Mouse (Mus musculus) heart, embryonic 14.5 days (tissue): ENCODE results near the gene 1700001C19Rik. TPM values are rescaled to one million over a fixed set of nuclear protein-coding genes. Genes with fewer than 3 reads are reported as not detected.
"Not testable (repeated sequence)": the region's sequence is repeated elsewhere in the genome, so short reads cannot be mapped to it uniquely, and the experiment has no call there.

Experiments used
- ATAC-seq: fragments of 200-750 bp; cut with Nextera tagmentation; 2 replicates; pipeline ENCODE4 v1.8.0; 2017; ENCODE audit warnings: low read depth, moderate TSS enrichment; ENCODE audit not compliant: insufficient number of reproducible peaks, insufficient read depth, low FRiP score
- H3K27ac ChIP-seq, 2 experiments: fragments of 200-500 bp in 1 of 2; fragments of 300-500 bp in 1 of 2; sonication (generic) in 1 of 2; replicated peaks in 1 of 2; 2 replicates each; pipeline ENCODE4 v1.5.1; 2012 to 2014; ENCODE audit warnings: low read depth in 2 of 2, low read length in 2 of 2, control low read depth in 1 of 2, mild to moderate bottlenecking in 1 of 2, mixed read lengths in 1 of 2; ENCODE audit not compliant: control insufficient read depth in 1 of 2, insufficient read depth in 1 of 2
- H3K27me3 ChIP-seq: fragments of 300-500 bp; sonication (generic); 2 replicates; pipeline ENCODE4 v1.6.1; 2014; ENCODE audit warnings: mild to moderate bottlenecking, low read length, control low read depth; ENCODE audit not compliant: control insufficient read depth, insufficient read depth
- H3K36me3 ChIP-seq: fragments of 300-500 bp; sonication (generic); 2 replicates; pipeline ENCODE4 v1.6.1; 2014; ENCODE audit warnings: mild to moderate bottlenecking, control low read depth, low read length, mixed read lengths; ENCODE audit not compliant: control insufficient read depth, insufficient read depth
- H3K4me1 ChIP-seq, 2 experiments: fragments of 200-500 bp in 1 of 2; fragments of 300-500 bp in 1 of 2; sonication (generic) in 1 of 2; 2 replicates each; pipeline ENCODE4 v1.6.1; 2012 to 2014; ENCODE audit warnings: low read length in 2 of 2, control low read depth in 1 of 2, mixed read lengths in 1 of 2; ENCODE audit not compliant: control insufficient read depth in 2 of 2, insufficient read depth in 2 of 2
- H3K4me2 ChIP-seq: fragments of 300-500 bp; sonication (generic); 2 replicates; pipeline ENCODE4 v1.6.1; 2014; ENCODE audit warnings: mild to moderate bottlenecking, low read length
- H3K4me3 ChIP-seq, 2 experiments: fragments of 200-500 bp in 1 of 2; fragments of 300-500 bp in 1 of 2; sonication (generic) in 1 of 2; 2 replicates each; pipeline ENCODE4 v1.5.1; 2012 to 2014; ENCODE audit warnings: low read length in 2 of 2, mild to moderate bottlenecking in 2 of 2, control low read depth in 1 of 2, low read depth in 1 of 2, moderate library complexity in 1 of 2; ENCODE audit not compliant: control insufficient read depth in 1 of 2, insufficient read depth in 1 of 2
- H3K9ac ChIP-seq: fragments of 300-500 bp; sonication (generic); 2 replicates; pipeline ENCODE4 v1.6.1; 2014; ENCODE audit warnings: mild to moderate bottlenecking, low read length
- H3K9me3 ChIP-seq: fragments of 300-500 bp; sonication (generic); 2 replicates; pipeline ENCODE4 v1.6.1; 2016; ENCODE audit warnings: low read length, control low read depth; ENCODE audit not compliant: control insufficient read depth
- WGBS: fragments of 180-500 bp; shearing (Covaris S2); extraction: QIAGEN DNeasy Blood & Tissue Kit; methylation state at CpG from one replicate; pipeline ENCODE4 v1.1.7; 2014; 5-methylcytosine and 5-hydroxymethylcytosine counted together
- polyA plus RNA-seq: library from polyadenylated mRNA; unstranded; fragments of >200 nt; fragmentation: Nextera tagmentation; extraction: Ambion mirVana; gene quantifications from 2 replicates; pipeline ENCODE4 v1.2.1, GENCODE M21; 2014

Gene 1700001C19Rik
- polyA plus RNA-seq, 1 experiment from 2014 or later, result 0.72 TPM

DNA sequence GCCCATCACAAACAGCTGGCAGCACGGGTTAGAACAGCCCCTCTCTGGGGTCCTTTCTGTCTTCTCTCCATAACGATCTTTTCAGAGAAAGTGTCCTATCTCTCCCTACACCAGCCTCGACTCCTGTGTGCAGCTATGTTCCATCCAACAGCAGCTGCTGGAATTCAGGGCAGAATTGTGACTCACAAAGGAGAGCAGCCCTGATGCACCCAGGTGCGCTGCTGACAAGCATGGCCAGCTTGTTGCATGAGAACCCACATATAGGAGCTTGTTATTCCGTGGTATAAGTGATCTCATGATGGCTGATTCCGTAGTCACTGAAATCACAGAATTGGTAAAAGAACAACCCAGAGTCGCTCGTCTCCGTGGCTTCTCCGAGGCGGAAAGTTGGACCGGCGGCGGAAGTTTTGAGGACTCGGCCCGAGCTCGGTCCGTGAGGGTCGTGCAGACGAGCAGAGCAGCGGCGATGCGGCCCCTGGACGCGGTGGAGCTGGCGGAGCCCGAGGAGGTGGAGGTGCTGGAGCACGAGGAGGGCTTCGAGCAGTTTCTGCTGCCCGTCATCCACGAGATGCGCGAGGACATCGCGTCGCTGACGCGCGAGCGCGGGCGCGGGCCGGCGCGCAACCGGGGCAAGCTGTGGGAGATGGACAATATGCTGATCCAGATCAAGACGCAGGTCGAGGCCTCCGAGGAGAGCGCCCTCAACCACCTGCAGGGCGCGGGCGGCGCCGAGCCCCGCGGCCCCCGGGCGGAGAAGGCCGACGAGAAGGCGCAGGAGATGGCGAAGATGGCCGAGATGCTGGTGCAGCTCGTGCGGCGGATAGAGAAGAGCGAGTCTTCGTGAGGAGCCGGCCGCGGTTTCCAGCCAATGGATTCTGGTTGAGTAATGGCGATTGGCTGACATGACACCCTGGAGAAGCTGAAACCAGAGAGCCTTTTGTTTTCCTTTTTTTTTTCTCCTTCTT is 27.0 kb downstream of the 1700001C19Rik start:
- not testable (repeated sequence) for H3K4me1 ChIP-seq, H3K9ac ChIP-seq, ATAC-seq, H3K36me3 ChIP-seq, H3K27ac ChIP-seq, H3K9me3 ChIP-seq
- 3% methylated on average over 70 of the region's 74 CpGs for WGBS
- peak overlapping the region; percentile 37 to 40 for H3K4me3 ChIP-seq
- H3K27me3 ChIP-seq, result peaks cover 46% of the 10 kb centered on the region
- H3K4me2 ChIP-seq, result peak overlapping the region; percentile 67

DNA sequence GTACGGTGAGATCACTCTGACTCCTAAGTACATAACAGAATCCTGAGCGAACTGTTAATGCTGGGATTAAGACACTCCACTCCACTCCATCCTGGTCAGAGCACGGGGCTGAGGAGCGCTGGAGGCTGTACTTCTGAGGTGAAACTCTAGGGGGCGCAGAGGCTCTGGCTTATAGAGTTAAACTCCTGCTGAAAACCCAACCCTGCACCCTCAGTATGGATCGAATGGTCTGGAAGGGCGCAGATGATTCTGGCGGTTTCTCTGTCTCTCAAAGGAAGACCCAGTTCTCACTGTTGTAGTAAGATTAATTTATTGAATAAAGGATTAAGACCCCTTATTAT is 28.6 kb downstream of the 1700001C19Rik start:
- Histone ChIP-seq H3K36me3 (no peaks in the 10 kb centered on the region), H3K9me3 (peaks cover 5% of the 10 kb centered on the region; the same call in 1 of the 2 replicates), H3K4me2 (no peak overlapping the region), H3K9ac (no peak overlapping the region), H3K27me3 (peaks cover 44% of the 10 kb centered on the region), H3K4me3 (no peak overlapping the region), H3K27ac (no peak overlapping the region), H3K4me1 (no peaks in the 10 kb centered on the region)
- WGBS, result 20% methylated on average over 8 of the region's 8 CpGs
- ATAC-seq, result no peak

DNA sequence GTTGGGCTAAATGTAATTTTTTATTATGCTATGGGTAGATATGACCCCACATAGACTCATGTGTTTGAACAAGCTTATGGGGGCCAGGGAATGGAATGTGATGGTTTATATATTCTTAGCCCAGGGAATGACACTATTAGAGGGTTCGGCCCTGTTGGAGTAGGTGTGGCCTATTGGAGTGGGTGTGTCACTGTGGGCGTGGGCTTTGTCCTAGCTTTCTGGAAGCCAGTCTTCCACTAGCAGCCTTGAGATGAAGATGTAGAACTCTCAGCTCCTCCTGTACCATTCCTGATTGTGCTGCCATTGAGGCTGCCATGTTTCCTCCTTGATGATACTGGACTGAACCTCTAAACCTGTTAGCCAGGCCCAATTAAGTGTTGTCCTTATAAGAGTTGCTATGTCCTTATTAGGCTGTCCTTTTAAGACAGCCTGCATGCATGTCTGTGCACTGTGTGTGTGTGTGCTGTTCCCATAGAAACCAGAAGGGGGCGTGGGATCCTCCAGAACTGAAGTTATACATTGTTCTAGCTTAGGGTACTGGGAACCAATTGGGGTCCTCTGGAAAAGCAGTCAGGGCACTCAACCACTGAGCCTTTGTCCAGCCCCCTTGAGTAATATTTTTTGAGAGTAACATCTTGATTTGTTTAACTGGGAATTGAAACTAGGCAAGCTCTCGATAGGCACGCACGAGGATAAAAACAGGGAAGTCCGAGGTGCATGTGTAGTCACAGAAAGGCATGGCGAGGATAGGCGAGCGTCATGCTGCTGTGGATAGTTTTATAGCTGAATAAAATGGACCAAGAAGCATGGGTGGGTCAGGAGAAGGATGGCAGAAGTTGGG is 29.2 kb downstream of the 1700001C19Rik start:
- H3K27ac ChIP-seq, result no peak overlapping the region
- H3K4me2 ChIP-seq, result no peak overlapping the region
- H3K4me3 ChIP-seq, result no peak overlapping the region
- no peaks in the 10 kb centered on the region for H3K36me3 ChIP-seq
- no peaks in the 10 kb centered on the region for H3K4me1 ChIP-seq
- 59% methylated on average over 10 of the region's 10 CpGs for WGBS
- peaks cover 5% of the 10 kb centered on the region; the same call in 1 of the 2 replicates for H3K9me3 ChIP-seq
- peaks cover 39% of the 10 kb centered on the region for H3K27me3 ChIP-seq
- ATAC-seq, result no peak
- no peak overlapping the region for H3K9ac ChIP-seq

DNA sequence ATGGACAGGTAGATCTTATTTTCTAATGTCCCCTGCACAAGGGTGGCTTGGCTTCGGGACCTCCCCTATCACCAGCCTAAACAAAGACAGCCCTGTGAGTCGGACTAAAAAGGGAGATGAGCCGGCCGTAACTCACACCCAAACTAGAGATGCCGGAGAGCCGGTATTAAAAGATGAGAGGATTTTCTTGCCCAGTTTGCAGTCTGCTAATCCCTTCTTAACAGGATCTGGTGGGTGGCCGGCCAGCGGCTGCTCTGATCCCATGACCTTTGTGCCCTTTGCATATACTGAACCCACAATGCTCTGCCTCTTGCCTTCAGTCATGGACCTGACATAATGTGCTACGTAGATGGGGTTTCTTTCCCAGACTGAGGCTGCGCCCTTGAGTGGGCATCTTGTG is 36.7 kb downstream of the 1700001C19Rik start, which contains the start of gene Guca1a:
Gene Guca1a, minus strand, starts transcription at position 134 of the 400 bp plus-strand sequence.
- no peak within 1 kb of the TSS for H3K9ac ChIP-seq
- 60% methylated on average over 10 of the region's 10 CpGs for WGBS
- ATAC-seq, result no peak

DNA sequence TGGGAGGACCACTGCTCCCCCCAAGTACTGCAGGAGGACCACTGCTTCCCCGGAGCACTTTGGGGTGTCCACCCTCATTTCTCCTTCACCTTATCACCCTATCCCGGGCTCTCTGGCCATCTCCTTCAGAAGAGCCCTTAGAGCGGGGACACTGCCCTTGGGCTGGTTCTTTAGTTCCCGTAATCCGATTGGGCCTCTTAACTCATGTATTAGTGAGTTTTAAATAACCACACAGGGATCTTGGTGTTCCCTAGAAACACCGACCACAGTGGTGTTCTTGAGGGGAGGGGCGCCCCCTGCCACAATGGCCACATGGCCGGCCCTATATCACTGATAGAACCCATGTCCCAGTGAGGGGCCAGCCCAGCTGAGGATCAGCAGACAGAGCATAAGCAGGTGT is 38.1 kb downstream of the 1700001C19Rik start:
- Histone ChIP-seq H3K36me3 (no peaks in the 10 kb centered on the region), H3K27me3 (peaks cover 13% of the 10 kb centered on the region; the same call in 1 of the 2 replicates), H3K9ac (no peak overlapping the region), H3K4me2 (no peak overlapping the region), H3K27ac (no peak overlapping the region), H3K9me3 (no peaks in the 10 kb centered on the region), H3K4me3 (no peak overlapping the region), H3K4me1 (peaks cover 6 to 12% of the 10 kb centered on the region in 2 experiments; a peak in 3 of 4 replicates)
- 84% methylated on average over 8 of the region's 8 CpGs for WGBS
- no peak for ATAC-seq

More for the DNA sequence above, 36.7 kb downstream of the 1700001C19Rik start, which contains the start of gene Guca1a:
- H3K9me3 ChIP-seq, result no peaks in the 10 kb centered on the region
- no peak within 1 kb of the TSS for H3K27ac ChIP-seq
- H3K4me3 ChIP-seq, result no peak within 1 kb of the TSS
- H3K36me3 ChIP-seq, result no peaks in the 10 kb centered on the region
- H3K27me3 ChIP-seq, result 0 out of 2 replicates have a peak, but pooled peaks cover 7% of the 10 kb centered on the region
- no peak within 1 kb of the TSS for H3K4me2 ChIP-seq
- H3K4me1 ChIP-seq, result peaks cover 2% of the 10 kb centered on the region in 2 experiments; a peak in 2 of 4 replicates

DNA sequence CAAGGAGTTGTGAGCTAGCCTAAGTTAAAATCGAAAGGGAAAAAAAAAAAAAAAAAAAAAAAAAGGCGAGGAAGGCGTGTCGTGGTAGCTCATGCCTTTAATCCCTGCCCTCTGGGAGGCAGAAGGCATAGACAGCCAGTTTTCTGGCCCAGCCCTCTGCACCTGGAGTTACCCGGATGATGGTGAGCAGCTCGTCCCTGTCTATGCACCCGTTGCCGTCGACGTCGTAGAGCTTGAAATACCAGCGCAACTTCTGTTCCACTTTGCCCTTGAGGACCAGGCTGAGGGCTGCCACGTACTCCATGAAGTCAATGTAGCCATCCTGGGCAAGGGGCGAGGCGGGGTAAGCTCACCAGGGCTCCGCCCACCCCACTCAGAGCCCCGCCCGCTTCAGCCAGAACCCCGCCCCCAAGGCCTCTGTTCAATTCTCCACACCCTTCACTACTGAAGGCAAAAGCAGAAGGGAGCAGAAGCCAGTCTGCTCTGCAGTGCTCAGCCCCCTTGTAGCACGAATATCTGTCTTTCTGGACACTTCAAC is 41.7 kb downstream of the 1700001C19Rik start:
- Histone ChIP-seq H3K27ac (no peak overlapping the region), H3K9ac (peak overlapping the region; percentile 39; the same call in 1 of the 2 replicates), H3K4me1 (peaks cover 6 to 12% of the 10 kb centered on the region in 2 experiments; a peak in 3 of 4 replicates), H3K9me3 (no peaks in the 10 kb centered on the region), H3K36me3 (no peaks in the 10 kb centered on the region), H3K4me3 (peak overlapping the region; percentile 25 to 35), H3K4me2 (peak overlapping the region; percentile 64), H3K27me3 (peaks cover 13% of the 10 kb centered on the region; the same call in 1 of the 2 replicates)
- whole genome bisulfite sequencing, result 3% methylated on average over 19 of the region's 20 CpGs
- 0 out of 2 replicates have a peak, but pooled peaks have one; percentile 41 for ATAC-seq
